Mouse (Mus musculus) brain, embryonic 14.5 days (tissue): ENCODE results near the gene 1700025B11Rik.

ENCODE experiments used
- CTCF ChIP-seq: fragments of 200-500 bp; IDR thresholded peaks from 2 replicates; pipeline ENCODE4 v1.5.1; 2012; ENCODE audit warnings: inconsistent platforms, mild to moderate bottlenecking, moderate library complexity, borderline replicate concordance; ENCODE audit not compliant: insufficient read depth, insufficient read length; ENCODE audit errors: extremely low read depth
- POLR2A ChIP-seq: fragments of 200-500 bp; IDR thresholded peaks from 2 replicates; pipeline ENCODE4 v1.6.1; 2012; ENCODE audit warnings: mild to moderate bottlenecking, inconsistent platforms, borderline replicate concordance; ENCODE audit not compliant: poor library complexity, insufficient read depth, insufficient read length, severe bottlenecking; ENCODE audit errors: extremely low read depth

DNA sequence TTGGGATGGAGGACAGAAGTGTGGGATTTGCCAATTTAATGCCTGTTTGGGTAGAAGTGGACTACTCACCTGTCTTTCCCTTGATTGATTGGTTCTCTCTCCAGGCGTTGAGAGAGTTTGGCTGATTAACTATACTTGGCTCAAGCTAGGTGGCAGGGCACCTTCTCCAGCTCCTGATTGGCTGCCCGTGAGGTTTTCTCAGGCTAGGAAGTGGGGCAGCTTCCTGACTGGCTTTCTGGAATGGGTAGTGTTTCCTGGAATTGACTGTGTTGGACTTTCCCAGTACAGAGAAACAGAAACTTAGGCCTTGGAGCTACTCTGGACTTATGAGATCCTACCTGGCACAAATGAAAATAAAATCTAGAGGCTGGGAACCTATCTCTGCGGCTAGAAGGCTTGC is 36.7 kb upstream of the 1700025B11Rik start:
- no peak for TF ChIP-seq CTCF
- TF ChIP-seq POLR2A, result no peak
